Mouse (Mus musculus) urinary bladder, adult 18-20 months (tissue): ENCODE measurements around the gene Olfr201.
"Not testable (repeated sequence)": the region's sequence is repeated elsewhere in the genome, so short reads cannot be mapped to it uniquely, and the experiment has no call there.

ENCODE experiments used
- DNase-seq, 2 experiments: peaks; one replicate each; pipeline ENCODE4 v3.0.0; 2022; ENCODE audit warnings: low spot score in 2 of 2, mixed read lengths in 2 of 2

Gene Olfr201

DNA sequence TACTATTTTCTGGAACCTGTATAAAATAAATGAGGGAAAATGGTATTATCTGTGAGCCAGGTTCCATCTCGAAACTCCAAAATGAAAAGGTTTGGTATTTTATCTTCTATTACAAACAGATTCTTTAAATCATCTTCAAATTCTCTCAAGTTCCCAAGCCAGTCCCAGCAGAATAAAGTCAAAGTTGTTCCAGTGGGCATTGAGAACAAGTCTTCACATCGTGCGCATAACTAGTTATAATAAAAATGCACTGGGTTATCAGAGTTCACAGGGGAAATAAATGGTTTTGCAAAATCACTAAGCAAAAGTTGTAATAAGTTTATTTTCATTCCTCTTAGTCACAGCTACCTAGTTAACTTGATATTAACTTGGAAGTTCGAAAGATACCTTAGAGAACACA, at the start of gene Olfr201:
Gene Olfr201 (minus strand): TSS at position 101 of the 400 bp plus-strand sequence.
- not testable (repeated sequence) for DNase-seq

DNA sequence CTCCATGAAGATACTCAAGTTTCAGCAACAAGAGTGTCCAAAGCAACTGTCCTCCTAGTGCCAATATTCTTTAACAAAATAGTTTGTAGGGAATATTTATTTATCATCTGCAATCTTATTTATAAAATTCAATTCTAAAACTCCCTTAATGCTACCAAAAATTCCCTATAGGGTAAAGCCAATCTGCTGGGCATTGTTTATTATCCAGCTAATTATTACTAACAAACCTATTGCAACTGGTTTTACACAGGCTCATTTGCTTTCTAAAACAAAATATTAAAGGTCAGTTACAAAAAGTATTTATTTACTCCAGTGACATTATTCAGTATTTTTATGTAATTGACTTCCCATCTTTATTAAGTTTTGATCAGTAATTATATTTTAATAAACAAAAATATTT, 45.7 kb upstream of the Olfr201 start, which contains the start of gene Olfr204:
Gene Olfr204 (minus strand): TSS at position 101 of the 400 bp plus-strand sequence.
- DNase-seq = no peak

DNA sequence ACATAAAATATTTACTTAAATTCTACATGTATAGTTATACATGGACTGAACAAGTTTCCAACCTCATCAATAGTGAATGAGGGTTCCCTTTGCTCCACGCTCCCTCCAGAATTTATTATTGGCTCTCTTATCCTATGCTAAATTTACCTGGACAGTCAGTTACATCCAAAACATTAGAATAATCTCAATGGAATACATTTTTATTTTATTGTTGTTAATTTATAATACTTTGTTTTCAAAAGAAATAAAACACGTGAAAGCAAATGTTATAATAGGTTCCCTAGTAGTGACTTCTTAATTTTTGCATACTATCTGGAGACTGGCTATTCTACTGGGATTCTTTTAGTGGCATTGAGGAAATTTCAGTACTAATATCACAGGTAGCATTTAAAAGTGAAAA, 26.1 kb upstream of the Olfr201 start, which contains the start of gene Olfr203:
Gene Olfr203 (plus strand): TSS at position 301 of the 400 bp plus-strand sequence.
- no peak for DNase-seq

DNA sequence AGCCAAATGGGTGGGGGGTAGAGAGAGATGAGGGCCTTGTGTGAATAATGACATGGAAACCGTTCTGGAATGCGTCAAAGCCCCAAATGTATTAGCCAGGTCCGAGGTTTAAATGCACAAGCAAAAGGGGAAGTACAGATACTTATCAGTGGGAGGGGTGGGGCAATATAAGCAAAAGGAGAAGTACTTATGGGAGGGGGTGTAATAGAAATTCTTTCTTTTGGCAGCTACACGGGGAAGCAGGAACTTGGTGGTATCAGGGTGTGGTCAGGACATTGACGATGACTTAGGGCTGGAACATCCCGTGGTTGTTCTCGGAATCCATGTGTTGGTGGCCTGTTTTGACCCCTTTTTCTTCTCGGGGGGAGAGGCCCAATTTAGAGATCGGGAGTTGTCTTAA, 15.1 kb upstream of the Olfr201 start:
- not testable (repeated sequence) for DNase-seq

DNA sequence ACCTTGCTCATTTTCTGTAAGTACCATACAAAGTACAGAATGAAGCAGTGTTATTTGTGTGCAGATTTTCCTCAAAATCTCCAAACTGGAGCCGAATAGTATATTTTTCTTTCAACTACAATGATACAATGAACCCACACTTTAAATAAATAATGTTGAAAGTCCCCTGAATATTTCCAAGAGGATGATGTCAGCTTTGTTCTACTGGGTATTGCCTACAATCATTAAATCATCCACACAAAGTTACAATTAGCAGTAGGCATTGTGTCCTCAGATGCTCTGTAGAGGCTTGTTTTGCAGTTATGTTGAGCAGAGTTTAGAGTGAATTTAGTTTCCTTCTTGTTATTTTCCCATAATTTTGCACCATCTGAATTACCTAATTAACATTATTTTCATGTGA, 14.3 kb upstream of the Olfr201 start, which contains the start of gene Olfr202:
Gene Olfr202 (minus strand): TSS at position 101 of the 400 bp plus-strand sequence.
- no peak for DNase-seq

DNA sequence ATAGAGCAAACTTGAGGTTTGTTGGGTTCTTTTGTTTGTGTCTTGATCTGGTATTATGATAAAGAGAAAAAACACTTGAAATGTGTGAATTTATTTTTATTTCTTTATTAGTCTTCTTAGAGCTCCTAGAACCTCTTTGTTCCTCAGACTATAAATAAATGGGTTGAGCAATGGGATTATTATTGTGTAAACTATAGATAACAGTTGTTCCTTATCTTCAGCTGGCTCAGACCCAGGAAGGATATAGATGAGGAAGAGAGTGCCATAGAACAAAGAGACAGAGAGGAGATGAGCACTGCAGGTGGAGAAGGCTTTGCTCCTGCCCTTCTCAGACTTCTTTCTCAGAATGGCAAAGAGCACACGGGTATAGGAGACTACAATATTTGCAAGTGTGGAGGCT, 11.0 kb upstream of the Olfr201 start:
- DNase-seq = no peak

DNA sequence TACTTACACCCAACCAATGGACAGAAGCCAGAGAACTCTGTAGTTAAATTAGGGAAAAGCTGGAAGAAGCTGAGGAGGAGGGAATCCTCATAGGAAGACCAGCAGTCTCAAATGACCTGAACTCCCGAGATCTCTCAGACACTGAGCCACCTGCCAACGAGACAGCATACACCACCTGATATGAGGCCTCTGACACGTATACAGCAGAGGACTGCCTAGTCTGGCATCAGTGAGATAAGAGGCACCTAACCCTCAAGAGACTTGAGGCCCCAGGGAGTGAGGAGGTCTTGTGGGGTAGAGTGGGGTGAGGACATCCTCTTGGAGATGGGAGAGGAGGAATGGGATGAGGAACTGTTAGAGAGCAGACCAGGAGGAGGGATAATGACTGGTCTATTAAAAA, 8.1 kb upstream of the Olfr201 start:
- no peak for DNase-seq

DNA sequence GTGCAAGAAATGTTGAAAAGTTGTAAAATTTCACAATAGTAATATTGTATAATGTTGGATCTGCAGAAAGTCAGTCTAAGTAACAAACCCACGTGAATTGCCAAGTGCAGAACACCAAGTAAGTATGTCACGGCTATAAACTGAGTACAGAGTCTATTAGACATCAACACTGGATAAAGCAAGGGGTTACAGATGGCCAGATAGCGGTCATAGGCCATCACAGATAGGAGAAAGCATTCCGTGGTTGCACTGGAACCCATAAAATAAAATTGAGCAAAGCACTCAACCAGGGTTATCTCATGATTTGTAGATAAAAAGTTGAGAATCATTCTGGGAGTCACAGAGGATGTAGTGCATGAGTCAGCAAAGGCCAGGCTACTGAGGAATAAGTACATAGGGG, 3.3 kb downstream of the Olfr201 start:
- not testable (repeated sequence) for DNase-seq

DNA sequence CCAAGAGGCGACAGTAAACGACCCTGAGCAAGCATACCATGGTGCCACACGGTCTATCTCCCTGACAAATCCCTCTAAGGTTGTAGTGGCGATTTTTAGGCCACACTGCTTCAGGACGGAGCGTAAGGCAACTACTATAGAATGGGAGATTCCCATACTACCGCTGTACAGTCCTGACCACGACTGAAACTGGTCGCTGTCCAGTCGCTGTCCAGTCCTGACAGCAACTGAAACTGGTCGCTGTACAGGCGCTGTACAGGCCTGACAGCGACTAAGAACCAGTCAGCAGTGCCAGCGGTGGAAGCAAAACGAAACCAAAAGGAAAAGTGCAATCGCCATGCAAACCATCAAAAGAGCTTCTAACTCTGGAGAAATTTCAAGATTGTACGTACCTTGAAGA, 22.7 kb downstream of the Olfr201 start:
- DNase-seq = no peak

DNA sequence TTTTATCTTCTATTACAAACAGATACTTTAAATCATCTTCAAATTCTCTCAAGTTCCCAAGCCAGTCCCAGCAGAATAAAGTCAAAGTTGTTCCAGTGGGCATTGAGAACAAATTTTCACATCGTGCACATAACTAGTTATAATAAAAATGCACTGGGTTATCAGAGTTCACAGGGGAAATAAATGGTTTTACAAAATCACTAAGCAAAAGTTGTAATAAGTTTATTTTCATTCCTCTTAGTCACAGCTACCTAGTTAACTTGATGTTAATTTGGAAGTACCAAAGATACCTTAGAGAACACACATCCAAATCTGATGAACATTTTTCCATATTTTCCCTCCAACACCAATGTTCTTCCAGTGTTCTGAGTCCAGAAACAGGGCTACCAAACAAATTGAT, 52.8 kb downstream of the Olfr201 start, which contains the start of gene Olfr199:
Gene Olfr199 (minus strand): TSS at position 101 of the 400 bp plus-strand sequence.
- DNase-seq = not testable (repeated sequence)

DNA sequence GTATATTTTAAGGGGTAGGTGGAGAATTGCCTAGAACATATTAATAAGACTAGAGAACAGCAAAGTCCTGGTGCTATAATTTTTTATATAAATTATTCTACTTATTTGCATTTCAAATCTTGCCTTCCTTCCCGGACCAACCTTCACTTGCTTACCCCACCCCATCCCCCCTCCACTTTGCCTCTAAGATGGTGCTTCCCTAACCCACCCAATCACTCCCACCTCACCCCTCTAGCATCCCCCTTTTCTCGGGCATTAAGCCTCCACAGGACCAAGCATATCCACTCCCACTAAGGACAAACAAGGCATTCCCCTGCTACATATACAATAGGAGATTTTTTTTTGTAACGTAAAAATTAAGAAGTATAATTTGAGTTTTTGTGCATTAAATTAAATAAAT, 54.6 kb downstream of the Olfr201 start:
- DNase-seq = not testable (repeated sequence)
